ENCODE assay signal across 20 mouse cellular contexts in the genomic region with DNA sequence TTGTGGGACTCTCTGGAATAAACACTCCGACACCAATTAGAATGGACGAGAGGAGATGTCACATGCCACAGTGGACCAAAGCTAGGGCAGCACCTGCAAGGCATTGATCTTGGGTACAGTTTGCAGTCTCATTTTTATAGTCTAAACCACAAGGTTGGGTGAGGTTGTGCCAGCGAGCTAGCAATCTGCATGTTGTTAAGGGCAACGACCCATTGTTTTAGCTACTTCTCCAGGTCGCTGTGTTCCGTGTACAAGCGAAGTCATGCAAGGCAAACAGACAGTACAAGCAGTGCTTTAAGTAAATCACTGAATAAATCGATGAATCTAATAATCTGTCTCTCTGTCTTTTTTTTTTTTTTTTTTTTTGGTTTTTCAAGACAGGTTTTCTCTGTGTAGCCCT. TPM values are rescaled to one million over a fixed set of nuclear protein-coding genes. Genes with fewer than 3 reads are reported as not detected.
DNase-seq lines count a peak whose midpoint lies in the region; ATAC-seq lines count a peak whose summit lies in the region.
"Had no signal": no experiment of that assay in that cellular context is flagged by ENCODE, and none has a peak within 500 bp of the region (broad histone marks: within the 10 kb centered on the region; RNA-seq: fewer than 3 reads in every experiment).

No protein-coding gene starts in this region.

- peak; percentile 17 for DNase-seq in lung, postnatal 25 days (ENCODE audit: low spot score)
- no peak for DNase-seq in lung, postnatal 10 days
- DNase-seq in T-cell, adult 2 months (ENCODE audit: low spot score) = peak; percentile 68
- peak; percentile 80 for DNase-seq in naive thymus-derived CD4-positive, alpha-beta T cell, adult 2 months (ENCODE audit: low read depth)
- DNase-seq in layer of hippocampus, adult 18-20 months (ENCODE audit: low spot score in 2 of 2) = no peak
- no peak for DNase-seq in adrenal gland, adult (ENCODE audit: inconsistent age in 2 of 2, low spot score in 1 of 2)
- no peak for DNase-seq in gastrocnemius, postnatal 25 days
- DNase-seq: adrenal gland, adult 2 months; adrenal gland, postnatal 36 days; cerebellum, adult 8-10 months; cerebellum, postnatal 25 days; gastrocnemius, postnatal 14 days; heart, adult 11 months; heart, postnatal 36 days; kidney, adult 11 months; kidney, postnatal 14 days had no signal

- peak; percentile 76 for ATAC-seq in CD4-positive, CD25-positive, alpha-beta regulatory T cell, adult 4 months
- ATAC-seq: midbrain, embryonic 15.5 days had no signal

RNA-seq across cellular contexts. Expression of a gene that starts 28.3 kb away (rescaled TPM):
- 10 to 100 TPM; 27.6 to 40.7 TPM for polyA plus RNA-seq in CD4-positive, CD25-positive, alpha-beta regulatory T cell, adult 4 months (2017; shearing (Covaris generic))
- total RNA-seq in layer of hippocampus, adult 18-20 months (2021) = 10 to 100 TPM; 41.2 to 45.0 TPM
- total RNA-seq in gastrocnemius, postnatal 25 days (2021) = 10 to 100 TPM; 23.2 to 26.9 TPM

RNA-seq across cellular contexts. Expression of a gene that starts 35.6 kb away (rescaled TPM):
- 10 to 100 TPM; 20.7 to 24.1 TPM for polyA plus RNA-seq in CD4-positive, CD25-positive, alpha-beta regulatory T cell, adult 4 months (2017; shearing (Covaris generic))
- 10 to 100 TPM; 10.8 to 11.0 TPM for total RNA-seq in layer of hippocampus, adult 18-20 months (2021)
- total RNA-seq in gastrocnemius, postnatal 25 days (2021) = 1 to 10 TPM; 4.0 to 4.5 TPM

RNA-seq across cellular contexts. Expression of a gene that starts 40.8 kb away (rescaled TPM):
- under 1 TPM; 0.46 to 0.47 TPM for polyA plus RNA-seq in CD4-positive, CD25-positive, alpha-beta regulatory T cell, adult 4 months (2017; shearing (Covaris generic))
- 1 to 10 TPM; 1.2 to 1.6 TPM for total RNA-seq in layer of hippocampus, adult 18-20 months (2021)
- not detected for total RNA-seq in gastrocnemius, postnatal 25 days (2021)
- total RNA-seq: gastrocnemius, postnatal 14 days; heart, postnatal 36 days; left cerebral cortex, adult 18-20 months; liver, adult 2 months had no signal

Comparison
In these comparisons a context has a peak if more than half of its experiments do, and no peak if none do; other contexts are left out.
1. DNase-seq: peak in lung, postnatal 25 days (single experiment), T-cell, adult 2 months (single experiment) and naive thymus-derived CD4-positive, alpha-beta T cell, adult 2 months (single experiment); none in lung, postnatal 10 days (single experiment), layer of hippocampus, adult 18-20 months (0 of 2), adrenal gland, adult (0 of 2) and gastrocnemius, postnatal 25 days (single experiment).